Comparison of ENCODE assay signal across 9 mouse cellular contexts in the genomic region with DNA sequence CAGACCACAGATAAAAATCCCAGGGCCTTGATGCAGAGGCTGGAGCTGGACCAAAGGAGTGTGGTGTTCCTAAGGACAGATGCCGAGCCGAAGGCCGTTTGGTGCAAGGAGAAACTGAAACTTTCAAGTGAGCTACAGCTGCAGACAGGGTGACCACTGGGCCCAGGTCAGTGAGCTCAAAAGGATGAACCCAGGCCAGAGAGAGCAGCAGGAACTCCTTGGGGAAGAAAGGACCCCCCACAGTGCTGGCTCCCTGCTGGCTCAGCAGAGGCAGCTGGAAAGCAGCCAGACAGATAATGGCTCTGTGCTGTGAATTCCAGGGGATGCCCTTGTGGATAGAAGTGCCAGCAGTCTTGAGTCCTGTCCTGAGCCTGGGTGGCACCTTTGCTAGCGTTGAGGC. TPM values are rescaled to one million over a fixed set of nuclear protein-coding genes. Genes with fewer than 3 reads are reported as not detected.
A peak's percentile ranks its signal among the peaks of the same experiment; 100 is the strongest.
DNase-seq lines count a peak whose midpoint lies in the region; ATAC-seq and TF ChIP-seq lines count a peak whose summit lies in the region.
"Had no signal": no experiment of that assay in that cellular context is flagged by ENCODE, and none has a peak within 500 bp of the region (broad histone marks: within the 10 kb centered on the region; RNA-seq: fewer than 3 reads in every experiment).

No protein-coding gene starts in this region.

- H3K4me1 ChIP-seq in lung, embryonic 15.5 days, result peaks cover 55% of the 10 kb centered on the region
- peaks cover 16% of the 10 kb centered on the region for H3K4me1 ChIP-seq in lung, adult 2 months (ENCODE audit: control insufficient read depth, insufficient read depth, low read length)
- peaks cover 51% of the 10 kb centered on the region for H3K4me1 ChIP-seq in kidney, embryonic 15.5 days
- peaks cover 24% of the 10 kb centered on the region; the same call in 1 of the 2 replicates for H3K4me1 ChIP-seq in stomach, embryonic 16.5 days (ENCODE audit: control insufficient read depth, insufficient read depth, low read length)
- peaks cover 19% of the 10 kb centered on the region for H3K4me1 ChIP-seq in hindbrain, embryonic 16.5 days (ENCODE audit: control insufficient read depth, insufficient read depth, low read depth, low read length)

- no peak overlapping the region for H3K4me3 ChIP-seq in lung, embryonic 15.5 days
- H3K4me3 ChIP-seq in lung, adult 2 months (replicated peaks; ENCODE audit: extremely low read depth, low read depth, low read length), result no peak overlapping the region
- no peak overlapping the region for H3K4me3 ChIP-seq in kidney, embryonic 15.5 days (replicated peaks)
- no peak overlapping the region for H3K4me3 ChIP-seq in stomach, embryonic 16.5 days (replicated peaks; ENCODE audit: low read length)
- H3K4me3 ChIP-seq in hindbrain, embryonic 16.5 days (ENCODE audit: low read length), result no peak overlapping the region

- H3K4me2 ChIP-seq in lung, embryonic 15.5 days, result no peak overlapping the region
- H3K4me2 ChIP-seq in kidney, embryonic 15.5 days, result no peak overlapping the region
- H3K4me2 ChIP-seq in stomach, embryonic 16.5 days (ENCODE audit: low read depth, low read length), result no peak overlapping the region
- no peak overlapping the region for H3K4me2 ChIP-seq in hindbrain, embryonic 16.5 days (ENCODE audit: low read length)

- H3K9me3 ChIP-seq in lung, embryonic 15.5 days, result no peaks in the 10 kb centered on the region
- no peaks in the 10 kb centered on the region for H3K9me3 ChIP-seq in kidney, embryonic 15.5 days (replicated peaks)
- no peaks in the 10 kb centered on the region for H3K9me3 ChIP-seq in stomach, embryonic 16.5 days (replicated peaks; ENCODE audit: control insufficient read depth, low read length)
- H3K9me3 ChIP-seq in hindbrain, embryonic 16.5 days (ENCODE audit: control insufficient read depth, low read length), result no peaks in the 10 kb centered on the region

- ATAC-seq in lung, embryonic 15.5 days (ENCODE audit: borderline replicate concordance, extremely low read depth, low FRiP score, low TSS enrichment), result peak; percentile 44; the same call in 1 of the 2 replicates
- peak; percentile 47; the same call in 1 of the 2 replicates for ATAC-seq in kidney, embryonic 15.5 days (replicated peaks; ENCODE audit: low FRiP score)
- ATAC-seq in stomach, embryonic 16.5 days (ENCODE audit: insufficient read depth, low FRiP score), result no peak
- no peak for ATAC-seq in hindbrain, embryonic 16.5 days

- no peaks in the 10 kb centered on the region for H3K36me3 ChIP-seq in lung, embryonic 15.5 days
- no peaks in the 10 kb centered on the region for H3K36me3 ChIP-seq in kidney, embryonic 15.5 days
- no peaks in the 10 kb centered on the region for H3K36me3 ChIP-seq in stomach, embryonic 16.5 days (ENCODE audit: control insufficient read depth, insufficient read depth, low read length)
- H3K36me3 ChIP-seq in hindbrain, embryonic 16.5 days (ENCODE audit: control insufficient read depth, insufficient read depth, low read length), result no peaks in the 10 kb centered on the region

- no peak for DNase-seq in lung, adult 2 months
- DNase-seq in adrenal gland, postnatal 25 days, result peak; percentile 58
- DNase-seq in layer of hippocampus, postnatal 36 days, result no peak
- no peak for DNase-seq in gastrocnemius, postnatal 36 days
- DNase-seq: right cerebral cortex, adult 18-20 months had no signal

- H3K27ac ChIP-seq in lung, embryonic 15.5 days, result peak overlapping the region; percentile 26
- peak overlapping the region; percentile 70 for H3K27ac ChIP-seq in kidney, embryonic 15.5 days
- peak overlapping the region; percentile 59 for H3K27ac ChIP-seq in stomach, embryonic 16.5 days (ENCODE audit: low read length)
- no peak overlapping the region for H3K27ac ChIP-seq in hindbrain, embryonic 16.5 days (ENCODE audit: low read depth, low read length)

- no peak for TF ChIP-seq POLR2A in lung, adult 2 months (IDR thresholded peaks at IDR 0.05; ENCODE audit: borderline replicate concordance, extremely low read depth, low read depth, low read length)

- no peak for TF ChIP-seq CTCF in lung, adult 2 months (IDR thresholded peaks at IDR 0.05; ENCODE audit: insufficient read depth, low read length)

- 50% methylated on average over 4 of the region's 4 CpGs for WGBS in lung, embryonic 15.5 days
- WGBS in lung, adult 2 months, result 47% methylated on average over 4 of the region's 4 CpGs
- WGBS in kidney, embryonic 15.5 days, result 48% methylated on average over 4 of the region's 4 CpGs
- WGBS in stomach, embryonic 16.5 days, result 50% methylated on average over 4 of the region's 4 CpGs
- 51% methylated on average over 4 of the region's 4 CpGs for WGBS in hindbrain, embryonic 16.5 days

- no peaks in the 10 kb centered on the region for H3K27me3 ChIP-seq in lung, embryonic 15.5 days
- H3K27me3 ChIP-seq in kidney, embryonic 15.5 days, result peaks cover 15% of the 10 kb centered on the region
- no peaks in the 10 kb centered on the region for H3K27me3 ChIP-seq in stomach, embryonic 16.5 days (ENCODE audit: control insufficient read depth, insufficient read depth, low read length)
- H3K27me3 ChIP-seq in hindbrain, embryonic 16.5 days (replicated peaks; ENCODE audit: control insufficient read depth, insufficient read depth, low read length), result peaks cover 13% of the 10 kb centered on the region

- H3K9ac ChIP-seq in lung, embryonic 15.5 days, result no peak overlapping the region
- no peak overlapping the region for H3K9ac ChIP-seq in kidney, embryonic 15.5 days
- no peak overlapping the region for H3K9ac ChIP-seq in stomach, embryonic 16.5 days (ENCODE audit: low read length)
- no peak overlapping the region for H3K9ac ChIP-seq in hindbrain, embryonic 16.5 days (ENCODE audit: low read depth, low read length)

- intact Hi-C loops in gastrocnemius, postnatal 36 days (cut with DNase I), result loop anchor here (10.0 kb wide), 1 partner anchor 156 kb away; no protein-coding TSS in a partner anchor

RNA-seq across cellular contexts. Expression of a gene that starts 3.7 kb away (rescaled TPM):
- 12.4 TPM in 2 replicates for polyA plus RNA-seq in lung, embryonic 15.5 days (2015; fragmentation: Nextera tagmentation; extraction: Ambion mirVana)
- polyA plus RNA-seq in lung, adult 2 months (2012; rRNA removed), result 15.2 and 16.5 TPM in 2 replicates
- 31.3 and 32.4 TPM in 2 replicates for total RNA-seq in adrenal gland, postnatal 25 days (2021)
- 10.0 and 10.5 TPM in 2 replicates for polyA plus RNA-seq in kidney, embryonic 15.5 days (2015; fragmentation: Nextera tagmentation; extraction: Ambion mirVana)
- 13.7 and 14.3 TPM in 2 replicates for polyA plus RNA-seq in stomach, embryonic 16.5 days (2015; fragmentation: Nextera tagmentation; extraction: Ambion mirVana)
- total RNA-seq in layer of hippocampus, postnatal 36 days (2021), result 1 to 10 TPM; 1.3 to 2.4 TPM
- total RNA-seq in gastrocnemius, postnatal 36 days (2021), result under 1 TPM; 0.46 to 0.91 TPM
- 0.62 and 0.88 TPM in 2 replicates for polyA plus RNA-seq in hindbrain, embryonic 16.5 days (2015; fragmentation: Nextera tagmentation; extraction: Ambion mirVana)

Comparison
In these comparisons a context has a peak if more than half of its experiments do, and no peak if none do; other contexts are left out.
1. ATAC-seq: peak in lung, embryonic 15.5 days (single experiment) and kidney, embryonic 15.5 days (single experiment); none in stomach, embryonic 16.5 days (single experiment) and hindbrain, embryonic 16.5 days (single experiment).